ENCODE assay signal across 8 mouse cellular contexts in the genomic region with DNA sequence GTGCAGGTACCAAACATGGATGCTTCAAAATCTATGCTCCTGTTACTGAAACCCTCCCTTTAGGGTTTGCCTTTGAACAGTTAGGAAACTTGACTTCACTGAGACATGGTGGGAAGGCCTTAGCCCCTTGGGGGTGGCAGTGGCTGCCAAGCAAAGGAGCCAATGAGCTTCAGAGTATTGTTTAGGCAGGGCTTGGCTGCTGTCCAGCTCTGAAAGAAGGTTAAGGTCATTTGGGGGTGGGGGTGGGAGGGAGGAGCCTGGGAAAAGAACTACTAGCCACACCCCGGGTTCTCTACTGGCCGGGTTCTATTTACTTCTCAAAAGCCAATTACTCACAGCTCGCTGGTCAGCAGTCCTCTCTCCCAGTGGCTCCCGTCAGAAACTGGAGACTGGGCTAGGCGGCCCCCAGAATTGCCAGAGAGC. TPM values are rescaled to one million over a fixed set of nuclear protein-coding genes. Genes with fewer than 3 reads are reported as not detected.
A peak's percentile ranks its signal among the peaks of the same experiment; 100 is the strongest.
DNase-seq lines count a peak whose midpoint lies in the region; ATAC-seq and TF ChIP-seq lines count a peak whose summit lies in the region.

No protein-coding gene starts in this region.

- peak overlapping the region; percentile 28 for H3K4me2 ChIP-seq in kidney, embryonic 15.5 days
- H3K4me2 ChIP-seq in lung, postnatal 0 days (replicated peaks; ENCODE audit: low read depth, low read length) = no peak overlapping the region

- WGBS in heart, embryonic 10.5 days = 6% methylated on average over 5 of the region's 5 CpGs
- WGBS in kidney, embryonic 15.5 days = under 1% methylated on average over 5 of the region's 5 CpGs
- 8% methylated on average over 5 of the region's 5 CpGs for WGBS in lung, postnatal 0 days

- no peak for TF ChIP-seq EP300 in lung, postnatal 0 days (IDR thresholded peaks at IDR 0.05)

- H3K4me3 ChIP-seq in heart, embryonic 10.5 days = peak overlapping the region; percentile 15; the same call in 1 of the 2 replicates
- no peak overlapping the region for H3K4me3 ChIP-seq in kidney, embryonic 15.5 days (replicated peaks)
- no peak overlapping the region for H3K4me3 ChIP-seq in lung, postnatal 0 days (ENCODE audit: low read depth, low read length)

- ATAC-seq in kidney, embryonic 15.5 days (replicated peaks; ENCODE audit: low FRiP score) = peak; percentile 55
- ATAC-seq in lung, postnatal 0 days = peak; percentile 46
- no peak for ATAC-seq in erythroblast, adult 5-6 weeks (replicated peaks; ENCODE audit: low FRiP score, poor library complexity, severe bottlenecking)

- peak overlapping the region; percentile 72 for H3K27ac ChIP-seq in heart, embryonic 10.5 days
- H3K27ac ChIP-seq in kidney, embryonic 15.5 days = peak overlapping the region; percentile 100
- peak overlapping the region; percentile 47 for H3K27ac ChIP-seq in lung, postnatal 0 days (ENCODE audit: low read length)

- TF ChIP-seq CTCF in lung, postnatal 0 days (IDR thresholded peaks at IDR 0.05) = no peak

- no peaks in the 10 kb centered on the region for H3K9me3 ChIP-seq in heart, embryonic 10.5 days
- no peaks in the 10 kb centered on the region for H3K9me3 ChIP-seq in kidney, embryonic 15.5 days (replicated peaks)
- H3K9me3 ChIP-seq in lung, postnatal 0 days (ENCODE audit: low read length) = no peaks in the 10 kb centered on the region

- H3K36me3 ChIP-seq in heart, embryonic 10.5 days = peaks cover 24% of the 10 kb centered on the region
- H3K36me3 ChIP-seq in kidney, embryonic 15.5 days = peaks cover 27% of the 10 kb centered on the region
- H3K36me3 ChIP-seq in lung, postnatal 0 days (ENCODE audit: insufficient read depth, low read length) = 0 out of 2 replicates have a peak, but pooled peaks cover 7% of the 10 kb centered on the region

- intact Hi-C loops in left cerebral cortex, postnatal 10 days (cut with DNase I) = no loop called here

- peak; percentile 68 to 85 for DNase-seq in left cerebral cortex, postnatal 10 days (ENCODE audit: extremely low spot score in 1 of 2, low spot score in 2 of 2)
- no peak for DNase-seq in left cerebral cortex, adult 11 months (ENCODE audit: low spot score)
- peak; percentile 72 for DNase-seq in embryo, embryonic 11.5 days (ENCODE audit: low read depth, low spot score)
- DNase-seq in heart, embryonic 10.5 days (ENCODE audit: low spot score) = peak; percentile 91
- DNase-seq in lung, postnatal 0 days (ENCODE audit: low spot score) = peak; percentile 88
- DNase-seq in right cerebral cortex, adult 2 months (ENCODE audit: low spot score in 2 of 2) = peak; percentile 40 to 41

- peaks cover 64% of the 10 kb centered on the region for H3K4me1 ChIP-seq in heart, embryonic 10.5 days
- H3K4me1 ChIP-seq in kidney, embryonic 15.5 days = peaks cover 59% of the 10 kb centered on the region
- H3K4me1 ChIP-seq in lung, postnatal 0 days (ENCODE audit: insufficient read depth, low read depth, low read length) = peaks cover 12% of the 10 kb centered on the region; the same call in 1 of the 2 replicates

- no peaks in the 10 kb centered on the region for H3K27me3 ChIP-seq in heart, embryonic 10.5 days (ENCODE audit: insufficient read depth, poor library complexity, severe bottlenecking)
- H3K27me3 ChIP-seq in kidney, embryonic 15.5 days = no peaks in the 10 kb centered on the region
- no peaks in the 10 kb centered on the region for H3K27me3 ChIP-seq in lung, postnatal 0 days (replicated peaks; ENCODE audit: insufficient read depth, low read length)

- H3K9ac ChIP-seq in kidney, embryonic 15.5 days = peak overlapping the region; percentile 27; the same call in 1 of the 2 replicates
- H3K9ac ChIP-seq in lung, postnatal 0 days (replicated peaks; ENCODE audit: low read depth) = no peak overlapping the region

RNA-seq across cellular contexts. Expression of a gene that starts 3.2 kb away (rescaled TPM):
- 10 to 100 TPM in 1 of 2 experiments, 1 to 10 TPM in 1; 8.8 to 10.1 TPM for total RNA-seq in left cerebral cortex, postnatal 10 days (2021)
- polyA plus RNA-seq in heart, embryonic 10.5 days (2016; fragmentation: Nextera tagmentation; extraction: Ambion mirVana) = 15.2 and 16.4 TPM in 2 replicates
- polyA plus RNA-seq in kidney, embryonic 15.5 days (2015; fragmentation: Nextera tagmentation; extraction: Ambion mirVana) = 19.9 and 20.2 TPM in 2 replicates
- polyA plus RNA-seq in lung, postnatal 0 days (2015; fragmentation: Nextera tagmentation; extraction: Ambion mirVana) = 17.3 and 17.8 TPM in 2 replicates
- total RNA-seq in erythroblast, adult 5-6 weeks (2015; ENCODE audit: low replicate concordance) = 0.84 and 8.1 TPM in 2 replicates
- 1.1 and 1.7 TPM in 2 replicates for total RNA-seq in erythroblast, adult 5-6 weeks (2017; ENCODE audit: low replicate concordance)

RNA-seq across cellular contexts. Expression of a gene that starts 25.7 kb away (rescaled TPM):
- 10 to 100 TPM; 31.8 to 34.1 TPM for total RNA-seq in left cerebral cortex, postnatal 10 days (2021)
- 1.6 and 2.9 TPM in 2 replicates for polyA plus RNA-seq in heart, embryonic 10.5 days (2016; fragmentation: Nextera tagmentation; extraction: Ambion mirVana)
- 2.5 and 3.8 TPM in 2 replicates for polyA plus RNA-seq in kidney, embryonic 15.5 days (2015; fragmentation: Nextera tagmentation; extraction: Ambion mirVana)
- 5.8 and 9.4 TPM in 2 replicates for polyA plus RNA-seq in lung, postnatal 0 days (2015; fragmentation: Nextera tagmentation; extraction: Ambion mirVana)
- 4.4 and 8.8 TPM in 2 replicates for total RNA-seq in erythroblast, adult 5-6 weeks (2015; ENCODE audit: low replicate concordance)
- total RNA-seq in erythroblast, adult 5-6 weeks (2017; ENCODE audit: low replicate concordance) = 3.8 and 8.8 TPM in 2 replicates

Comparison
In these comparisons a context has a peak if more than half of its experiments do, and no peak if none do; other contexts are left out.
1. H3K27ac ChIP-seq: peak in every context shown above with its lines; median percentile 100 in kidney, embryonic 15.5 days; 72 in heart, embryonic 10.5 days; 47 in lung, postnatal 0 days.